Mouse (Mus musculus): ENCODE data around the gene Rgs2. TPM values are rescaled to one million over a fixed set of nuclear protein-coding genes. Genes with fewer than 3 reads are reported as not detected.
A peak's percentile ranks its signal among the peaks of the same experiment; 100 is the strongest.

The Rgs2 gene
- total and polyA plus RNA-seq, 2 experiments from 2014 or later, result 26.4 to 85.2 TPM

DNA sequence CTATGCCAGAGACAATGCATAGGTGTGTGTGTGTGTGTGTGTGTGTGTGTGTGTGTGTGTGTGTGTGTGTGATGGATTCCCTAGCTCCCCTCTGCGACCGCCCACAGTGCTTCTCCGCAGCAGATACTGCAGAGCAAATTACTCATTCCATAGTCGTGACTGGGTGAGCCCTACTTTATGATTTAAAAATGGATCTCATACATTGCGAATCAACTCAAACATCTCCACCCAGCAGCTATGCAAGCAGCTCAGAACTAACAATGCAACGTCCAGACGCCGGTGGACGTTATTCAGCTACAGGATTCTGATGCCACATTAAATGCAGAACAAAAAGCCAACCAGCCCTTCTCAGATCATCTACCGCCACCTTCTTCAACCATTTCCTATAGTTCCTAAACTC is 545 bp downstream of the Rgs2 start:
- Histone ChIP-seq H3K4me1 (ENCODE audit: insufficient read depth, low read length) (peaks cover 4% of the 10 kb centered on the region; the same call in 1 of the 2 replicates), H3K27ac (ENCODE audit: low read depth, low read length) (peak overlapping the region; percentile 94), H3K4me3 (ENCODE audit: low read depth, low read length) (peak overlapping the region; percentile 70), H3K27me3 (ENCODE audit: insufficient read depth, low read length) (no peaks in the 10 kb centered on the region), H3K4me2 (ENCODE audit: low read depth, low read length, poor library complexity, severe bottlenecking) (peak overlapping the region; percentile 82), H3K36me3 (ENCODE audit: insufficient read depth, low read length) (peaks cover 5% of the 10 kb centered on the region; the same call in 1 of the 2 replicates), H3K9me3 (ENCODE audit: low read length) (no peaks in the 10 kb centered on the region), H3K9ac (replicated peaks; ENCODE audit: low read length, poor library complexity, severe bottlenecking) (peak overlapping the region; percentile 78)
- DNase-seq (ENCODE audit: low spot score), result peak; percentile 42
- 1% methylated on average over 10 of the region's 10 CpGs for WGBS
- TF ChIP-seq CTCF (IDR thresholded peaks at IDR 0.05), result no peak
- ATAC-seq (ENCODE audit: low FRiP score), result peak; percentile 48

DNA sequence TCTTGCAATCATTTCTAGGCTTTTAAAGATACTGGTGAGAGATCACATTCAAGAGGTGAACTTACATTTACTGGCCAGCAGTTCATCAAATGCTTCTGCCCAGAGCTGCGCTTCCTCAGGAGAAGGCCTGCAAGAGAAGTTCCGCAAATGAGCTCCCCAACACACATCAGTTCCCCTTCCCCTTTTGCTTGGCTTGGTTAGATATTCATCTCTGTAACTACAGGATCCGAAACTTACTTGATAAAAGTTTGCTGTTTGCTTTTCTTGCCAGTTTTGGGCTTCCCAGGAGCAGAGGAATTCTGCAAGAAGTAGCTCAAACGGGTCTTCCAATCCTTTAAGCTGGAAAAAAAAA is 1.3 kb downstream of the Rgs2 start:
- TF ChIP-seq CTCF (IDR thresholded peaks at IDR 0.05), result no peak
- peak overlapping the region; percentile 82 for H3K4me2 ChIP-seq (ENCODE audit: low read depth, low read length, poor library complexity, severe bottlenecking)
- H3K27ac ChIP-seq (ENCODE audit: low read depth, low read length), result peak overlapping the region; percentile 94; the same call in 1 of the 2 replicates
- 51% methylated on average over 4 of the region's 4 CpGs for WGBS
- no peaks in the 10 kb centered on the region for H3K9me3 ChIP-seq (ENCODE audit: low read length)
- H3K4me1 ChIP-seq (ENCODE audit: insufficient read depth, low read length), result peaks cover 4% of the 10 kb centered on the region; the same call in 1 of the 2 replicates
- ATAC-seq (ENCODE audit: low FRiP score), result no peak
- H3K36me3 ChIP-seq (ENCODE audit: insufficient read depth, low read length), result peaks cover 5% of the 10 kb centered on the region; the same call in 1 of the 2 replicates
- H3K4me3 ChIP-seq (ENCODE audit: low read depth, low read length), result peak overlapping the region; percentile 70
- no peaks in the 10 kb centered on the region for H3K27me3 ChIP-seq (ENCODE audit: insufficient read depth, low read length)
- peak overlapping the region; percentile 78; the same call in 1 of the 2 replicates for H3K9ac ChIP-seq (replicated peaks; ENCODE audit: low read length, poor library complexity, severe bottlenecking)
- DNase-seq (ENCODE audit: low spot score), result no peak

DNA sequence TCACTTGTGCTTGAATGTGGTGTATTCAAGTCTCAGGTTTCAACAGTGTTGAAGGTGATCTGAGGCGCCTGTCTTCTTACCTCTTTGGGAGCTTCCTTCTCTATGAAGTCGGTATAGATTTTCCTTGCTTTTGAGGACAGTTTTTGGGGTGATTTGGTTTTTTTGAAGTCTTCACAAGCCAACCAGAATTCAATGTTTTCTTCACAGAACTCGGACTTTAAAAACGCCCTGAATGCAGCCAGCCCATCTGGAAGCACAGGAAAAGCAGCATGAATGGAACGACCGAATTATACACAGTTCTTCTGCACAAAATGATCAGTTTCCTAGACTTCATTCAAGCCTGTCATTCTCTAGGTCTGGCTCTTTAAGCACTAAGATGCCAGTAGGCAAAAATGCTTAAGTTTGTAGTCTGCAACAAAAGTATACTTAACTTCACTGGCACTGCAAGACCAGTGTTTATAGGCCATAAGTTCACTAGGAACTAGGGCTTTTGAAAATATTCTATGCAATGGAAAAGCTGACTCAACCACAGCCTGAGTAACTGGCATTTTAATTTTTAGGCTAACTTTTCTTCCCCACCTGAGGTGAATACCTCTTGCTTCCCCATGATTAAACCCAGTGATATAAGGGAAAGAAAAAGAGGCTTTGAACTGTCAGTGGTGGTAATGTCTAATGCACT is 1.8 kb downstream of the Rgs2 start:
- WGBS, result 89% methylated on average over 6 of the region's 6 CpGs
- H3K27ac ChIP-seq (ENCODE audit: low read depth, low read length), result no peak overlapping the region

DNA sequence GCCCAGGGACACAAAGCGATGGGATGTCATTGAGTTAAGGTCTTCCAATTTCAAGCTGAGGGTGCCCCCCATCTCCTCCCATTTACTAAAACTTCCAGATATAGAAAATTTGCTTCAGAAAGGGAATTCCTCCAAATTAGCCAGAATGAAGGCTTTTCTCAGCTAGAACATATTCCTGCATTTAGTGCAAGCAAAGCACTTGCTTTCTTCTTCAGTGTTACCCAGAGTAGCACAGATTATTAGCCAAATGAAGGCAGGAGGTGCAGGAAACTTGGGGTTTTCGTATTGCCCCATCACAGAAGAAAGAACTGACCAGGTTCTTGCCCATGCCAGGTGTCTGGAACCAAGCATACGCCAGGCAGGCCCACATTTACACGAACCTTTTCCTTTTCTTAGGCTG is 3.7 kb downstream of the Rgs2 start:
- no peak overlapping the region for H3K27ac ChIP-seq (ENCODE audit: low read depth, low read length)
- H3K9ac ChIP-seq (replicated peaks; ENCODE audit: low read length, poor library complexity, severe bottlenecking), result no peak overlapping the region

More for the DNA sequence above, 1.8 kb downstream of the Rgs2 start:
- Histone ChIP-seq H3K36me3 (ENCODE audit: insufficient read depth, low read length) (peaks cover 5% of the 10 kb centered on the region; the same call in 1 of the 2 replicates), H3K27me3 (ENCODE audit: insufficient read depth, low read length) (no peaks in the 10 kb centered on the region), H3K9me3 (ENCODE audit: low read length) (no peaks in the 10 kb centered on the region), H3K4me3 (ENCODE audit: low read depth, low read length) (peak overlapping the region; percentile 70), H3K9ac (replicated peaks; ENCODE audit: low read length, poor library complexity, severe bottlenecking) (no peak overlapping the region), H3K4me1 (ENCODE audit: insufficient read depth, low read length) (peaks cover 4% of the 10 kb centered on the region; the same call in 1 of the 2 replicates), H3K4me2 (ENCODE audit: low read depth, low read length, poor library complexity, severe bottlenecking) (peak overlapping the region; percentile 82)
- TF ChIP-seq CTCF (IDR thresholded peaks at IDR 0.05), result no peak
- no peak for ATAC-seq (ENCODE audit: low FRiP score)
- DNase-seq (ENCODE audit: low spot score), result no peak

DNA sequence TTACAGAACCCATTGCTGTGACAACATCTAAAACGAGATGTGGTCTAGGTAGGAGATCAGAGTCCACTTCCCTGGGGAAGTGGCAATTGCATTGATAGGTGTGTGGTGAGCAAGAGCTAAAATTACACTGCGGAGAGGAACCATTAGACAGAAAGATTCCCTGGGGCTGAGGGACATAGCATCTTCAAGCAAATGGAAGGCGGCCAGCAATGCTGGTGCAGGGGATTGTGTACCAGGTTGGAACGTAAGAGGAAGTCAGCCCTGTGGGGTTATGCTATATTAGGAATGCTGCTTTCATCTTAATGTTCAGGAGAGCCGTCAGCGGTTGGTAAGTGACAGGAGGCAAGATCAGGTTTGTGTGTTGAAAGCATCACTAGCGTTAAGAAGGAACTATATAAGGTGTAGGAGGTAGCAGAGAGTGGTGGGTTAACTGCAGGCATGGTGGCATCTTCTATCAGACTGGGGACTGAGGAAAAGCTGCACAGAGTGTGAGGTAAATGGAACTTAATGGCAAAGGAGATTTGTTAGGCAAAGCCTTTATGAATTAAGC is 4.5 kb downstream of the Rgs2 start:
- Histone ChIP-seq H3K4me1 (ENCODE audit: insufficient read depth, low read length) (peaks cover 4% of the 10 kb centered on the region; the same call in 1 of the 2 replicates), H3K9ac (replicated peaks; ENCODE audit: low read length, poor library complexity, severe bottlenecking) (no peak overlapping the region), H3K27me3 (ENCODE audit: insufficient read depth, low read length) (no peaks in the 10 kb centered on the region), H3K4me3 (ENCODE audit: low read depth, low read length) (no peak overlapping the region), H3K36me3 (ENCODE audit: insufficient read depth, low read length) (peaks cover 5% of the 10 kb centered on the region; the same call in 1 of the 2 replicates), H3K9me3 (ENCODE audit: low read length) (no peaks in the 10 kb centered on the region), H3K27ac (ENCODE audit: low read depth, low read length) (peak overlapping the region; percentile 12; the same call in 1 of the 2 replicates), H3K4me2 (ENCODE audit: low read depth, low read length, poor library complexity, severe bottlenecking) (no peak overlapping the region)
- no peak for DNase-seq (ENCODE audit: low spot score)
- 57% methylated on average over 7 of the region's 7 CpGs for WGBS
- no peak for TF ChIP-seq CTCF (IDR thresholded peaks at IDR 0.05)
- no peak for ATAC-seq (ENCODE audit: low FRiP score)

More for the DNA sequence above, 3.7 kb downstream of the Rgs2 start:
- H3K4me1 ChIP-seq (ENCODE audit: insufficient read depth, low read length), result peaks cover 4% of the 10 kb centered on the region; the same call in 1 of the 2 replicates
- DNase-seq (ENCODE audit: low spot score) (no peak), ATAC-seq (ENCODE audit: low FRiP score) (no peak)
- no peak overlapping the region for H3K4me3 ChIP-seq (ENCODE audit: low read depth, low read length)
- no peak for TF ChIP-seq CTCF (IDR thresholded peaks at IDR 0.05)
- peaks cover 5% of the 10 kb centered on the region; the same call in 1 of the 2 replicates for H3K36me3 ChIP-seq (ENCODE audit: insufficient read depth, low read length)
- H3K4me2 ChIP-seq (ENCODE audit: low read depth, low read length, poor library complexity, severe bottlenecking), result no peak overlapping the region
- WGBS, result 94% methylated on average over 4 of the region's 4 CpGs
- H3K27me3 ChIP-seq (ENCODE audit: insufficient read depth, low read length), result no peaks in the 10 kb centered on the region
- H3K9me3 ChIP-seq (ENCODE audit: low read length), result no peaks in the 10 kb centered on the region

DNA sequence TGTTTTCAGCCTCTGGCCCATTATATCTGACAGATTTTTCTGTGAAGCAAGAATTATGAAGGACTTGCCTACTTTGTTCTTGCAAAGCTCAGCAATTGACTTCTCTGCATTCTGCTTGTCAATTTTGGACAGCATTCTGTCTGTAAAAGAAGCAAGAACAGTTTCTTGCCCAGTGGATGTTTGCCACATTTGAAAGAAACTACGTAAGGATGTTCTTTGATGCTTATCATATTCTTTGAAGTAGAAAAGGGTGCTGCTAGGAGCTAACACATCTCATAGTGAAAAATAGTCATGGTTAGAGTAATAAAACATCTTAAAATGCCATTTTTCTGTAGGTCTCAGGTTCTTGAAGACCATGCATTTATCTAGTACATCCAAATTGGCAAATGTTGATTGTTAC is 10.9 kb downstream of the Rgs2 start:
- 67% methylated on average over 1 of the region's 1 CpGs for WGBS
- no peak overlapping the region for H3K4me3 ChIP-seq (ENCODE audit: low read depth, low read length)

More for the DNA sequence above, 10.9 kb downstream of the Rgs2 start:
- H3K27me3 ChIP-seq (ENCODE audit: insufficient read depth, low read length), result no peaks in the 10 kb centered on the region
- no peak for ATAC-seq (ENCODE audit: low FRiP score)
- no peak overlapping the region for H3K27ac ChIP-seq (ENCODE audit: low read depth, low read length)
- H3K9ac ChIP-seq (replicated peaks; ENCODE audit: low read length, poor library complexity, severe bottlenecking), result no peak overlapping the region
- DNase-seq (ENCODE audit: low spot score), result no peak
- no peaks in the 10 kb centered on the region for H3K4me1 ChIP-seq (ENCODE audit: insufficient read depth, low read length)
- no peak overlapping the region for H3K4me2 ChIP-seq (ENCODE audit: low read depth, low read length, poor library complexity, severe bottlenecking)
- no peak for TF ChIP-seq CTCF (IDR thresholded peaks at IDR 0.05)
- H3K36me3 ChIP-seq (ENCODE audit: insufficient read depth, low read length), result no peaks in the 10 kb centered on the region
- no peaks in the 10 kb centered on the region for H3K9me3 ChIP-seq (ENCODE audit: low read length)
